Mouse (Mus musculus) 3134 (cell line): ENCODE measurements around the gene Meis1.
A peak's percentile ranks its signal among the peaks of the same experiment; 100 is the strongest.

Experiments
- DNase-seq: peaks from one replicate; pipeline ENCODE4 v3.0.0-alpha.2; 2011; ENCODE audit warnings: low spot score; ENCODE audit not compliant: insufficient read length; ENCODE audit errors: extremely low read depth

Meis1 gene

GRCm38 (mm10) chr11:18992796-18993195, 26.0 kb downstream of the Meis1 start:
- DNase-seq, result no peak

- DNase-seq, result no peak
Observed at GRCm38 (mm10) chr11:18990244-18990677, 28.5 kb downstream of the Meis1 start.

GRCm38 (mm10) chr11:18989669-18990243, 29.0 kb downstream of the Meis1 start:
- no peak for DNase-seq

- peak; percentile 36 for DNase-seq
Observed at GRCm38 (mm10) chr11:18988637-18989263, 30.0 kb downstream of the Meis1 start.

- DNase-seq, result no peak
Observed at GRCm38 (mm10) chr11:18983813-18984212, 35.0 kb downstream of the Meis1 start.

- DNase-seq, result no peak
Observed at GRCm38 (mm10) chr11:18983294-18983693, 35.5 kb downstream of the Meis1 start.

- no peak for DNase-seq
Observed at GRCm38 (mm10) chr11:18982331-18982730, 36.5 kb downstream of the Meis1 start.

- no peak for DNase-seq
Observed at GRCm38 (mm10) chr11:18981367-18981766, 37.4 kb downstream of the Meis1 start.

- DNase-seq, result no peak
Observed at GRCm38 (mm10) chr11:18980615-18981014, 38.2 kb downstream of the Meis1 start.

GRCm38 (mm10) chr11:18975087-18975486, 43.7 kb downstream of the Meis1 start:
- DNase-seq, result no peak

GRCm38 (mm10) chr11:18973808-18974207, 45.0 kb downstream of the Meis1 start:
- DNase-seq, result no peak

- DNase-seq, result no peak
Observed at GRCm38 (mm10) chr11:18972968-18973367, 45.8 kb downstream of the Meis1 start.

- DNase-seq, result no peak
Observed at GRCm38 (mm10) chr11:18971551-18971950, 47.2 kb downstream of the Meis1 start.

- DNase-seq, result no peak
Observed at GRCm38 (mm10) chr11:18969920-18970336, 48.9 kb downstream of the Meis1 start.

- DNase-seq, result no peak
Observed at GRCm38 (mm10) chr11:18964418-18964817, 54.4 kb downstream of the Meis1 start.

GRCm38 (mm10) chr11:18963202-18964136, 55.3 kb downstream of the Meis1 start:
- DNase-seq, result no peak

GRCm38 (mm10) chr11:18959465-18959864, 59.3 kb downstream of the Meis1 start:
- no peak for DNase-seq

GRCm38 (mm10) chr11:18957805-18958770, 60.7 kb downstream of the Meis1 start:
- no peak for DNase-seq

GRCm38 (mm10) chr11:18957097-18957804, 61.5 kb downstream of the Meis1 start:
- DNase-seq, result no peak

GRCm38 (mm10) chr11:18955969-18956368, 62.8 kb downstream of the Meis1 start:
- no peak for DNase-seq
